Mouse (Mus musculus) layer of hippocampus, adult 9-11 months (tissue): ENCODE measurements around the gene Pip.

ENCODE experiments used
- DNase-seq: peaks from one replicate; pipeline ENCODE4 v3.0.0; 2022

Gene Pip

DNA sequence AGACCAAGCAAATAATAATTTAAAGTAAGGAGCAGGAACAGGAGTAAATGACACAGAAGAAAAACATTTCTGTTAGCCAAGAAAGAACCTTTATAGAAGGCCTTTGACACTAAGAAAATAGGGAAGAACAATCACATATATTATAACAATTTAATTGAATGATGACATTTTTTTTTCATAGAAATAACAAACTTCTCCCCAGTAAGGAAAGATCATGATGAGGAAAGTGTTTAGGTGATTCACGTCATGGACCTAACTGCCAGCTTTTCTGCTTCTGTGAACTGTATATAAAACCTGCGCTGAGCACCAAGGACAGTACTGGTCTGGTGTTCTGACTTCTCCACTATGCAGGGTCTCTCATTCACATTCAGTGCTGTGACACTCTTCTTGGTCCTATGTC, at the start of gene Pip:
Pip (plus strand) TSS at position 301 of the 400 bp plus-strand sequence.
- no peak for DNase-seq

DNA sequence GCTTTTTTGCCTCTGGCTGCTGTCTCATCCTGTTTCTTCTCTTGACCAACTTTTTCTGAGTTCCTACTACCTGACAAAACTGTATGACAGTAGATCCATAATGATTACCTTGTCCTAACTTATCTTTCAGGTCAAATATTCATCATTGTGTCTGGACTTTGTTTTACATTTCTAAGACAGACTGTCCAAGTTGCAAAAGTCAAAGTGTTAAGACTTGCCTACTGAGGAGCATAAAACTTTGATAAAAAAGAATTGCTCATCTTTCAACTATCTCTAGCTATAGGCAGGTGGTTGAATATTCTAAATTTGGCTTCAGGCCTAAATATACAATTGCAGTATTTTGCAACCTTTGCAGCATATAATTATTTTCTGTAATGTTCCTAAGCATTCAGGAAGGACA, 23.2 kb upstream of the Pip start:
- no peak for DNase-seq

DNA sequence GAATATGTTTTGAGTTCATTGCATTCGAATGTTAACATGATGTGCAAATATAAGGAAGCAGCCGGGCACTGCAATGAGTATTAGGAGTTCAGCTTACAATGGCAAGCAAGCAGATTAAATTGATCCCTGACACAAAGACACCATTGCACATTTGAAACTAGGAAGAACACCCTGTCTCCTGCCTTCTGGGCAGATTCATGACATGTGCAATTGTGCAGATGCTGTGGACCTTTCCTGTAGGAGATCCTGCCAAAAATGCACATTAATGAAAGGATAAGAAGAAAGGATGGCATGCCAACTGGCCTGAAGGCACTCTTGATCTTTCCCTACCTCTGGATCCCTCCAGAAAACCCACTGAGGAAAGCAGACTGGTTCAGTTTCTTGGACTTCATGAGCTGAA, 17.8 kb upstream of the Pip start:
- no peak for DNase-seq

DNA sequence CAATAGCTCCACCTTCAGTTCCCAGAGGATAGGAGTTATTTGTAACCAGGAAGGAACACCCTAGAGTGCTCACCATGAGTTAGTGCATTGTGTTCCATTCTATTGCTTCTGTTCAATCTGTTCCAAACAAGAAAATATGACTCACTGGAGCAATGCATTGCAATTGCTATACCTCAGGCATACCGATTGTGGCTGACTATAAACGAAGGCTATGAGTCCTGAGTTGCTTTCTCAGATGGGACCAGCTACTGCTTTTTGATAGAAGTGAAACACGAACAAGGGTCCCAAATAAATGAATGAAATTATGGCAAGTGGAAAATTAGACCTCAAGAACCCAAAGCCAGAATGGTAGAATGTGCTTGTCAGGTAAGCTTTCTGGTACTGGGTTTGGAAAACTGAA, 5.4 kb downstream of the Pip start, which contains the start of gene Sval2:
Sval2 (plus strand) TSS at position 301 of the 400 bp plus-strand sequence.
- DNase-seq: no peak

DNA sequence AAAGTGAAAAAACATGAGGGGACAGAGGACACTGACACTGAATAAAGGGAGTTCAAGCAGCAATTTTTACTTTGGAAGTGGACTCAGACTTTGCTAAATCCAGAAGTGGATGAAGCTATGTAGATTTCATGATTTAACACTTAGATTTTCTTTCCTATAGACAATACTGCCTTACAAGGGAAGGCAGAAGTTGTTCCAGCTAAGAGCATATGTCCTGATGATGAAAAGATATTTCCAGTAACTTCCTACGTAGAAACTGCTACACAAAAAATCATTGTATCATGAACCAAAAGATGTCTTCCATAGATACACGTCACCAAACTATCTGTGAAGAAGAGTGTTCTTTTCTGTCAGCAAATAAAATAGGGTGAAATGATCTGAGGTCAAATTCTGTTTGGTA, 16.7 kb downstream of the Pip start:
- DNase-seq: no peak
